Mouse (Mus musculus): ENCODE measurements around the gene Dnajc14. TPM values are rescaled to one million over a fixed set of nuclear protein-coding genes. Genes with fewer than 3 reads are reported as not detected.

Gene Dnajc14
- 61.1 TPM for polyA plus RNA-seq (2014; fragmentation: Illumina TruSeq; extraction: RNeasy Lipid Tissue Mini Kit (QIAGEN cat#74804); ENCODE audit: low read depth, low replicate concordance)

DNA sequence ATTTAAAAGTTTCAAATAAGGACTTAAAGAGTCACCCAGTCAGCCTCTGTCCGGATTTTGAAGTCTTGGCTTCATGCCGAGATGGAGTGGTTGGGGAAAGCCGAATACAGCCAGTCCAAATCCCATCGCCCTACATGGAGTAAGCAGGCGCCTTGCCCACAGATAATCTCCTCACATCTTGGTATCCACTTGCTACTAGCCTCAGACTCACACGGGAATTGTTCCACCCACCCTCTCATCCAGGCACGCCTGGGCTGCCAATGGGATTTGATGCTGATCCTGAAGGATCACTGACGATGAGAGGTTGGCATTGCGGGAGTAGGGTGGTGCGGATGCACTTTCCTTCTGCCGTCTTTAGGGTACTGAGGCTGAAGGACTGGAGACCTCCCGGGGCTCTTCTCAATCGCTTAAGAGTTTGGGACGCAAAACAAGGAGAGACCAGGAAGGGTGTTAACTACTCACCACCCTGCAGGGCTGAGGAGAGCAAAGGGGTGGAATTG is at the start of gene Dnajc14:
Gene Dnajc14, plus strand, starts transcription at position 292 of the 500 bp plus-strand sequence.

DNA sequence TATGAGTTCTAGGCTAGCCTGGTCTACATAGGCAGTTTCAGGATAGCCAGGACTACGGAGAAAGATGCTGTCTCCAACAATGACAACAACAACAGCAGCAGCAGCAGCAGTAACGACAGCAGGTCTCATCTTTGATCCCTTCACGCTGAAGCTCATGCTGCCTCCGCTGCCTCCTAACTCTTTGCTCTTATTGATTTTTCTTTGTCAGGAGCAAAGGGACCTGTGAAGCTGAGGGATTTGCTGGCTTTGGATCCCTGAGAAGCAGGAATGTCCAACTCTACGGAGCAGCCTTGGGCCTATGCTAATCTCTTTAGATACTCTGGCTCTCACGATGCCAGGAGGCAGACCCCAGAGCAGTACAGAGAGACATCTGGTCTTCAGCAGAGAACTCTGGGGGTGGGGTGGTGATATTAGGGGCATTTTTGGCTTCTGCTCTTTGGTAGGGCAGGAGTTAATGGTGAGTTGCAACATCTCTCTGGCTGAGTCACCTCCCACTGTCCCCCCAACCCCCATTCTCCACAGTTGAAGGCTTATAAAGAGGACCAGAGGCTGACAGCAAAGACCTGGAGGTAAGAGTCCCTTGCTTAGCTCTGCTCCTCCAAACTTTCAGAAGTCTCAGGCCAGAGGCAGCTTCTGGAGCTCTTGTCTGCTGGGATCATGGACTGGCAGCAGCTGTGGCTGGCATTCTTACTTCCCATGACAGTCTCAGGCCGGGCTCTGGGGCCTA is 13.3 kb upstream of the Dnajc14 start, which contains the start of gene Mmp19:
Gene Mmp19, plus strand, starts transcription at position 513 of the 727 bp plus-strand sequence.

DNA sequence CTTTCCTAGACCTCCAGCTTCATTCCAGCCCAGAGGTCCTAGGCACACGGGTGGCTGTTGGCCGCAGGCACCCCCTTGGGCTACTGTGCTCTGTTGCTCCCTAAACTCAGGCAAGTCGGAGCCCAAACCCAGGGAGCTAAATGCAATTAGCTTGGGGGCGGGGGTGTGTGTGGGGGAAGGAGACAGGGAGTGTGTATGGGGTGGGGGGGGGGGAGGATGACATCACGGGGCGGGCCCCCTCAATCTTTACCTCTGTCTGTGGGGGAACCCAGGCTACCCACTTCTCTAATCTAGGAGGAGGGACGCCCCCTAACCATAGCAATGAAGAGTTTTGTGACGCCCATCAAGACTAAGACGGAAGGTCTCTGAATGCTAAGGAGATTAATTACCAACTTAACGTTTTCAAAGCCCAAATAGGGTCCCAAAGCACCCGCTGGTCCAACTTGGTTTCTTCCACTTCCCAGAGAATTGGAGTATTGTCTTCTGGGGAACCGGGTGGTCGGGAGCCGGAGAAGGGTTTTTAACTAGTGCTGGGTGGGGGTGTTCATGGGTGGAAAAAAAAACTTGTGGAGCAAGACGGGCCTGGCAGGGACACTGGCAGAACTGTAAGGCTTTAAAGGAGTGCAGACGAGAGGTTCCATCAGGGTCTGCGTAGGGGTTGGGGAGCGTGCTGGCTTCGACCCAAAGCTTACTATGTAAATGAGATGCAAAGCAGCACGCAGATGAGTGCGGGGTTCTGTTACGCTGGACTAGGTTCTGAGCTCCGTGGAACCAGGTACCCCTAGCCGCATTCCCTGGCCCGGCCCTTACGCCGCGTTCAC is 619 bp downstream of the Dnajc14 start, which contains the start of gene Tmem198b:
Gene Tmem198b, minus strand, starts transcription at position 100 of the 821 bp plus-strand sequence.

DNA sequence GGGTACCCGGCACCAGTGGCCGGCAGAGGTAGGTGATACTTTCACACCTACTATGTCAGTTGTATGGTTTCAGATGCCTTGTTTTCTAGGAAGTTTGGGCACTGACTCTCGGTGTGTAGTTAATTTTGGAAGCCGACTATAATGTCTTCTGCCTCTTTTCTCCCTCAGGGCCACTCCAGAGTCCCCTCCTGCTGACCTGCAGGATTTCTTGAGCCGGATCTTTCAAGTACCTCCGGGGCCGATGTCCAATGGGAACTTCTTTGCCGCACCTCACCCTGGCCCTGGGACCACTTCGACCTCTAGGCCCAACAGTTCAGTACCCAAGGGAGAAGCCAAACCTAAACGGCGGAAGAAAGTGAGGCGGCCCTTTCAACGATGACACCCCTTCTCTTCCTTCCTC is 13.2 kb downstream of the Dnajc14 start, which contains the start of gene Sarnp:
Gene Sarnp, plus strand, starts transcription at position 301 of the 400 bp plus-strand sequence.

DNA sequence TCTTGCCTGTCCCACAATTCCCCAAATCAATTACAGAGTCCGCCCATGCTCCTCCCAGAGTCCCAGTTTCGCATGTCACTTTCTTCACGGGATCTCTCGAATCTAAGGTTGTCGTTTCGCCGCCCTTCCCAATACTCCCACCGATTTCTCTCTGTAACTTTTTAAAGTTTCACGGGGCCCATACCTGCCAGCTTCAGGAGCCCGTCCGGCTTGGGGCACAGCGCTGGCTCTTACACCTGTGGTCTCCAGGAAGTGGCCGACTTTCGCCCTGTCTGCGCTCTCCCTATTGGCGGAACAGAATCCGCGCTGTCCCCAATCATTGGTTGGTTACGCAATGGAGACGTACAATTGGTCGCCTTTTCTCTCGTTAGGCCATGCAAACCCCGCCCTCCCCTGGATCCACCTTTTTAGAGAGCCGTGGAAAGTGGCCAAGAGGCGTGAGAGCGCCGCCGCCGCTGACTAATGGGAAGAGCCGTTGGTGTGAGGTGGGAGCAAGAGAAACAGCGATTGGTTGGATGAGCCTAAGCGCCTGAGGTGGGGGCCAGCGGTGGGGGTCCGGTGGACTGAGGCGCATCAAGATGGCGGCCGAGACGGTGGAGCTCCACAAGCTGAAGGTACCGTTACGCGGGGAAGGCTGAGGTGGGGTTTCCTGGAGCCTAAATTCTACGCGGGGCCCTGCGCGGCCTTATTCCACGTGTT is 17.6 kb downstream of the Dnajc14 start, which contains the start of gene Ormdl2:
Gene Ormdl2, minus strand, starts transcription at position 288 of the 699 bp plus-strand sequence.

Other genes with a start within 250 kb of the Dnajc14 start
- 83.2 TPM for gene Pa2g4, start 238.1 kb upstream of the Dnajc14 start, polyA plus RNA-seq (2014; fragmentation: Illumina TruSeq; extraction: RNeasy Lipid Tissue Mini Kit (QIAGEN cat#74804); ENCODE audit: low read depth, low replicate concordance)
- 177 TPM for gene Erbb3, start 214.4 kb upstream of the Dnajc14 start, polyA plus RNA-seq (2014; fragmentation: Illumina TruSeq; extraction: RNeasy Lipid Tissue Mini Kit (QIAGEN cat#74804); ENCODE audit: low read depth, low replicate concordance)
- gene Rps26, start 177.3 kb upstream of the Dnajc14 start, polyA plus RNA-seq (2014; fragmentation: Illumina TruSeq; extraction: RNeasy Lipid Tissue Mini Kit (QIAGEN cat#74804); ENCODE audit: low read depth, low replicate concordance) = 10.0 TPM
- gene Ikzf4, start 158.1 kb upstream of the Dnajc14 start, polyA plus RNA-seq (2014; fragmentation: Illumina TruSeq; extraction: RNeasy Lipid Tissue Mini Kit (QIAGEN cat#74804); ENCODE audit: low read depth, low replicate concordance) = 0.60 TPM
- 5.9 TPM for gene Suox, start 130.0 kb upstream of the Dnajc14 start, polyA plus RNA-seq (2014; fragmentation: Illumina TruSeq; extraction: RNeasy Lipid Tissue Mini Kit (QIAGEN cat#74804); ENCODE audit: low read depth, low replicate concordance)
- 100 TPM for gene Rab5b, start 107.8 kb upstream of the Dnajc14 start, polyA plus RNA-seq (2014; fragmentation: Illumina TruSeq; extraction: RNeasy Lipid Tissue Mini Kit (QIAGEN cat#74804); ENCODE audit: low read depth, low replicate concordance)
- not detected for gene Pmel, start 99.9 kb upstream of the Dnajc14 start, polyA plus RNA-seq (2014; fragmentation: Illumina TruSeq; extraction: RNeasy Lipid Tissue Mini Kit (QIAGEN cat#74804); ENCODE audit: low read depth, low replicate concordance)
- gene Cdk2, start 99.0 kb upstream of the Dnajc14 start, polyA plus RNA-seq (2014; fragmentation: Illumina TruSeq; extraction: RNeasy Lipid Tissue Mini Kit (QIAGEN cat#74804); ENCODE audit: low read depth, low replicate concordance) = 21.9 TPM
- 76.1 TPM for gene Dgka, start 59.2 kb upstream of the Dnajc14 start, polyA plus RNA-seq (2014; fragmentation: Illumina TruSeq; extraction: RNeasy Lipid Tissue Mini Kit (QIAGEN cat#74804); ENCODE audit: low read depth, low replicate concordance)
- 0.95 TPM for gene Pym1, start 56.2 kb upstream of the Dnajc14 start, polyA plus RNA-seq (2014; fragmentation: Illumina TruSeq; extraction: RNeasy Lipid Tissue Mini Kit (QIAGEN cat#74804); ENCODE audit: low read depth, low replicate concordance)
- gene Mmp19, start 13.2 kb upstream of the Dnajc14 start, polyA plus RNA-seq (2014; fragmentation: Illumina TruSeq; extraction: RNeasy Lipid Tissue Mini Kit (QIAGEN cat#74804); ENCODE audit: low read depth, low replicate concordance) = 7.0 TPM
- 8.0 TPM for gene Tmem198b, start 308 bp downstream of the Dnajc14 start, polyA plus RNA-seq (2014; fragmentation: Illumina TruSeq; extraction: RNeasy Lipid Tissue Mini Kit (QIAGEN cat#74804); ENCODE audit: low read depth, low replicate concordance)
- gene Sarnp, start 13.3 kb downstream of the Dnajc14 start, polyA plus RNA-seq (2014; fragmentation: Illumina TruSeq; extraction: RNeasy Lipid Tissue Mini Kit (QIAGEN cat#74804); ENCODE audit: low read depth, low replicate concordance) = 258 TPM
- gene Ormdl2, start 17.6 kb downstream of the Dnajc14 start, polyA plus RNA-seq (2014; fragmentation: Illumina TruSeq; extraction: RNeasy Lipid Tissue Mini Kit (QIAGEN cat#74804); ENCODE audit: low read depth, low replicate concordance) = 259 TPM
- 2.7 TPM for gene Gdf11, start 87.7 kb downstream of the Dnajc14 start, polyA plus RNA-seq (2014; fragmentation: Illumina TruSeq; extraction: RNeasy Lipid Tissue Mini Kit (QIAGEN cat#74804); ENCODE audit: low read depth, low replicate concordance)
- gene Cd63, start 96.9 kb downstream of the Dnajc14 start, polyA plus RNA-seq (2014; fragmentation: Illumina TruSeq; extraction: RNeasy Lipid Tissue Mini Kit (QIAGEN cat#74804); ENCODE audit: low read depth, low replicate concordance) = 777 TPM
- 3.9 TPM for gene Rdh5, start 118.8 kb downstream of the Dnajc14 start, polyA plus RNA-seq (2014; fragmentation: Illumina TruSeq; extraction: RNeasy Lipid Tissue Mini Kit (QIAGEN cat#74804); ENCODE audit: low read depth, low replicate concordance)
- not detected for gene Bloc1s1, start 120.0 kb downstream of the Dnajc14 start, polyA plus RNA-seq (2014; fragmentation: Illumina TruSeq; extraction: RNeasy Lipid Tissue Mini Kit (QIAGEN cat#74804); ENCODE audit: low read depth, low replicate concordance)
- gene Itga7, start 129.8 kb downstream of the Dnajc14 start, polyA plus RNA-seq (2014; fragmentation: Illumina TruSeq; extraction: RNeasy Lipid Tissue Mini Kit (QIAGEN cat#74804); ENCODE audit: low read depth, low replicate concordance) = 4.2 TPM
- 20.4 TPM for gene Mettl7b, start 156.9 kb downstream of the Dnajc14 start, polyA plus RNA-seq (2014; fragmentation: Illumina TruSeq; extraction: RNeasy Lipid Tissue Mini Kit (QIAGEN cat#74804); ENCODE audit: low read depth, low replicate concordance)
- gene Olfr9, start 185.4 kb downstream of the Dnajc14 start, polyA plus RNA-seq (2014; fragmentation: Illumina TruSeq; extraction: RNeasy Lipid Tissue Mini Kit (QIAGEN cat#74804); ENCODE audit: low read depth, low replicate concordance) = not detected
- not detected for gene Olfr763, start 206.7 kb downstream of the Dnajc14 start, polyA plus RNA-seq (2014; fragmentation: Illumina TruSeq; extraction: RNeasy Lipid Tissue Mini Kit (QIAGEN cat#74804); ENCODE audit: low read depth, low replicate concordance)
- not detected for gene Olfr764-ps1, start 235.8 kb downstream of the Dnajc14 start, polyA plus RNA-seq (2014; fragmentation: Illumina TruSeq; extraction: RNeasy Lipid Tissue Mini Kit (QIAGEN cat#74804); ENCODE audit: low read depth, low replicate concordance)
- not detected for gene Olfr765, start 245.9 kb downstream of the Dnajc14 start, polyA plus RNA-seq (2014; fragmentation: Illumina TruSeq; extraction: RNeasy Lipid Tissue Mini Kit (QIAGEN cat#74804); ENCODE audit: low read depth, low replicate concordance)

All from sigmoid colon, adult 10 weeks (tissue).